Mouse (Mus musculus) B cell, adult 2 months (primary cell): ENCODE data around the gene Myom1.

Experiments
- DNase-seq, 2 experiments: peaks; one replicate each; pipeline ENCODE4 v3.0.0; 2022

The Myom1 gene

DNA sequence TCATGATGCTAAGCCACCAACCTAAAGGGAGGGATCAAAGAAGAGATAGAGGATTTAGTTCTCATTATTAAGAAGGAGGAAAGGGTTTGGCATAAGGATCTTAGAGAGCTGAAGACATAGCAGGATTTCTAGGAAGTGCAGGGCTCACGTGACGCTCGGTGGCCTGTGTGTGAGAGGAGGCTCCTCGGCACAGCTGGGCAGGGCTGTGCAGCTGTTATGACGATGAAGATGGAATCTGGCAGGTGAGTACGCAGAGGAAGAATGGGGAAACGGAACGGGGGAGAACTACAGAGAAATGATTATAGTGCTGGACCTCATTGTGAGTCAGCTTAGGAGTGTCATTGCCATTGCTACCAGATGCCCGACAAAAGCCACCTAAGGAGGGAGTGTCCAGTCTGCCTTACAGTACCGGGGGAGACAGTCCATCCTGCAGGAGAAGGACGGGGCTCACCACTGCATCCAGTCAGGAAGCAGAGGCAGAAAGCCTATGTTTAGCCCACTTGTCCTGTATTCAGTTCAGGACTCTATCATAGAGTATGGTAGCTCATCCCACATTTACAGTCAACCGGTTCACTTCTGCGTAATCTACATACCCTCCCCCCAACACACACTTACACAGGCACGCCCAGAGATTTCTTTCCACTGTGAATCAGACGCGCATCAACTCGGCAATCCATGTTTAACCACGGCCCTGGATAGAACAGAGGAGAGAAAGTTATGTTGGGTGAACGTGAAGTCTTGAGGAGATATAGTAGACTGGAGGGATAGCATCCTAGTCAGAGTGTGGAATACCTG is 142.1 kb downstream of the Myom1 start:
- no peak for DNase-seq

DNA sequence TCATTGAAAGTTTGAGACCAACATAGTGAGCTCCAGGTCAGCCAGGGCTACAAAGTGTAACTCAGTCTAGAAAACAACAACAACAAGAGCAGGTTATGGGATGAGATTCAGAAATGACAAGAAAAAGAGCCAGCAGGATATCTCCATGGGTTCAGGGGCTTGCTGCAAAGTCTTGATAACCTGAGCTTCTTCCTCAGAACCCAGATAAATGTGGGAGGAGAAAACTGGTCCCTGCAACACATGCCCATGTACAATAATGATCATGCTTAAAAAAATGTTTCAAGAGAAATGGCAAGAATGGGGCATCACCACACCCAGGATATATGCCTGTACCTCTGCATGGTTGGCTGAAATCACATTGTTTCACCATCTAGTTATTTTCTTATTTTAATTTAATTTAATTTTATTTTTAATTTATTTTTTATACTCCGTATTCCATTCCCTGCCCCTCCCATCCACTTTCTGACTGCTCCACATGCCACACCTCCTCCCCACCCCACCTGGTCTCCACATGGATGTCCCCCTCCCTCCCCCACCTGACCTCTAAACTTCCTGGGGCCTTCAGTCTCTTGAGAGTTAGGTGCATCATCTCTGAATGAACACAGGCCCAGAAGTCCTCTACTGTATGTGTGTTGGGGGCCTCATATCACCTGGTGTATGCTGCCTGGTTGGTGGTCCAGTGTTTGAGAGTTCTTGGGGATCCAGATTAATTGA is 143.0 kb downstream of the Myom1 start:
- DNase-seq, result no peak

GRCm38 (mm10) chr17:71153356-71153755 is 150.9 kb downstream of the Myom1 start:
- no peak for DNase-seq

GRCm38 (mm10) chr17:71155271-71155670 is 152.8 kb downstream of the Myom1 start:
- DNase-seq, result no peak

DNA sequence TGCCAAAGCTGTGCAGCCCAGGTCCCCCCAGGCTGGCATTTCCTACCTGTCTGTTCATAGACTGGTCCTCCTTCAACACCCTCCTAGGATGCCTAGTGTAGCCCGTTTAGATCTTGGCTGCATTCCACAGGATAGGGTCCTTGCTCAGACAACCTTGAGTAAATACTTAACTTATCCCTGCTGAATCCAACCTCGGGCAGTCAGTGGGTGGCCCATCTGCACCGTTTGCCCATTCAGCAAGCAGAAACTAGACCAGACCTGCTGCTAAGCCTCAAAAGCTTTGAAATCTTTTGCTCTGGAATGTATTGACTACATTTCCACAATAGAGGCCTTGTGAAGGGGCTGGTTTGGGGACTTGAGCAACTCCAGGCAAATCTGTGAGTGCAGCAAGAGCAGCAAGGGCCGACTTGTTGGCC is 156.7 kb downstream of the Myom1 start:
- DNase-seq, result no peak

- no peak for DNase-seq
Measured at GRCm38 (mm10) chr17:71159720-71160119, 157.3 kb downstream of the Myom1 start.

DNA sequence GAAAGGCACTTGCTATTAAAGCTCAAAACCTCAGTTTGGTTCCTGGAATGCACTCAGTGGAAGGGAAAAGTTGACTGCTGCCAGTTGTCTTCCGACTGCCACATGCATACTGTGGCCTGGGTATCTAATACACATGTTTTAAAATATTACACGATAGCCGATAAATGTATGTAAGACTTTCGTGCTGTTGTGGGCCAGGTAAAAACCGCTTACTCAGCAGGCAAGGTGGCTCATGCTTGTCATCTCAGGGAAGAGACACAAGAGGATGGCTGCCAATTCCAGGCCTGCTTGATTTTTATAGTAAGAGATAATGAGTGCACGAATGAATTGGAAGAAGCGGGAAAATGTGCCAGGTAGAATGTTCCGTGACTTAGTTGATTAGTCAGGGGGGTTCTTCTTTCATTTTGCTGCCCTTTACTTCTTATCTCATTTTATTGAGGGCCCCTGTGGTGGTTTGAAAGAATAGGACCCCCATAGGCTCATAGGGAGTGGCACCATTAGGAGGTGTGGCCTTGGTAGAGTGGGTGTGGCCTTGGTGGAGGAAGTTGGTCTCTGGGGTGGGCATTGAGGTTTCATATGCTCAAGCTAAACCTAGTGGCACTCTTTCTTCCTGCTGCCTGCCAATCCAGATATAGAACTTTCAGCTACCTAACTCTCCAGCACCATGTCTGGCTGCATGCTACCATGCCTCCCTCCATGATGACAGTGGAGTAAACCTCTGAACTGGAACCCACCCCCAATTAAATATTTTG is 158.0 kb downstream of the Myom1 start:
- DNase-seq, result no peak

DNA sequence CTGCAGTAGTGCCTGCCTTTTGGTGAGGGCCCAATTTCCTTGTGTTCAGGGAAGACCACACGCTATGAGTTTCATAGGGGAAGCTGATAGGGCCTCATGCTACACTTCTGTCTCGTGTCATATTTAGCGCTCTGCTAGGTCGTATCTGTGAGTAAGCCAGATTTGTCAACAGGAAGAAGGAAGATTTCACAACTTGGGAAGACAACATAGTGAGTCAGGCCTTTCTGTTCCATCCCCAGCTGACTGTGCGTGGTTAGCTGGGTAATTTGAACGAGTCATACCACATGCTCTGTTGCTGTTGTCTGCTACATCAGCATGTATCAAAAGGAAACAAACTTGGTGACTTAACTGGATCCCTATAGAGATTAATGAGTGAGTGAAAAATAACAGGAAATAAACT is 162.6 kb downstream of the Myom1 start:
- peak; percentile 14 to 29 for DNase-seq

DNA sequence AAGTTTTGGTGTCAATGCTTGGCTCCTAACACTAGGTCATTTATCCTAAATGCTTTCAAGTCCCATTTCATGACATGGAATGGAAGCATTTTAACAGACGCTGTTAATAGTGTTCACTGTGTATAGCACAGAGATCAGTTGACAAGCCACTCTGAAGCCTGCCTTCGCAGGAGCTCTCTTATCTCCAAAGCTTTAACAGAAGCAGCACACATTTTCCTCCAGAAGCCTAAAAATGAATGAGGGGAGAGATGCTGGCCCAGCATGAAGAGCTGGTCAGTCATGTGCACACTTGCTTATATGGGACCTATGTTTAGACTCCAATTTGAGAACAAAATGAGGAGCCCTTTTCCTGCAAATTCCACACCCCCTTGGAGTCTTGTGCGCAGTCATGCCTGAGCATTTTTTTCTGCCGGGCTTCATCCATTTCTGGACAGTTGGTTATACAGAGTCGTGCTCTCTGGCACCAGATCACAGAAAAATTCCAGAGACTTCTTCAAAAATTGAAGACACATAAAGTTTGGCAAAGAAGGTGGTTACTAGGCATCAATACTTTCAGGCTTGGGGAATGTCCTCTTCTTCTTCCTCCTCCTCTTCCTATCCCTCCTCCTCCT is 165.9 kb downstream of the Myom1 start:
- no peak for DNase-seq

GRCm38 (mm10) chr17:71168846-71169245 is 166.4 kb downstream of the Myom1 start:
- DNase-seq, result no peak

GRCm38 (mm10) chr17:71169639-71170038 is 167.2 kb downstream of the Myom1 start:
- no peak for DNase-seq

GRCm38 (mm10) chr17:71171161-71171560 is 168.7 kb downstream of the Myom1 start:
- no peak for DNase-seq
